Mouse (Mus musculus) limb, embryonic 12.5 days (tissue): ENCODE results near the gene B3gntl1. TPM values are rescaled to one million over a fixed set of nuclear protein-coding genes. Genes with fewer than 3 reads are reported as not detected.

ENCODE experiments used
- ATAC-seq: fragments of 200-750 bp; cut with Nextera tagmentation; 2 replicates; pipeline ENCODE4 v1.8.0; 2017; ENCODE audit warnings: low read depth, moderate TSS enrichment; ENCODE audit not compliant: insufficient number of reproducible peaks, insufficient read depth, low FRiP score, low TSS enrichment
- H3K27ac ChIP-seq: fragments of 300-500 bp; sonication (generic); 2 replicates; pipeline ENCODE4 v1.5.1; 2016; ENCODE audit warnings: mild to moderate bottlenecking, moderate library complexity
- H3K27me3 ChIP-seq: fragments of 300-500 bp; sonication (generic); 2 replicates; pipeline ENCODE4 v1.6.1; 2016; ENCODE audit warnings: mild to moderate bottlenecking, moderate library complexity
- H3K36me3 ChIP-seq: fragments of 300-500 bp; sonication (generic); 2 replicates; pipeline ENCODE4 v1.6.1; 2016; ENCODE audit warnings: mild to moderate bottlenecking, moderate library complexity
- H3K4me1 ChIP-seq: fragments of 300-500 bp; sonication (generic); replicated peaks from 2 replicates; pipeline ENCODE4 v1.6.1; 2016
- H3K4me2 ChIP-seq: fragments of 300-500 bp; sonication (generic); 2 replicates; pipeline ENCODE4 v1.6.1; 2016; ENCODE audit warnings: mild to moderate bottlenecking, moderate library complexity
- H3K4me3 ChIP-seq: fragments of 300-500 bp; sonication (generic); replicated peaks from 2 replicates; pipeline ENCODE4 v1.5.1; 2016; ENCODE audit warnings: mild to moderate bottlenecking
- H3K9ac ChIP-seq: fragments of 300-500 bp; sonication (generic); replicated peaks from 2 replicates; pipeline ENCODE4 v1.6.1; 2016; ENCODE audit warnings: mild to moderate bottlenecking, moderate library complexity
- H3K9me3 ChIP-seq: fragments of 300-500 bp; sonication (generic); 2 replicates; pipeline ENCODE4 v1.6.1; 2016; ENCODE audit warnings: mild to moderate bottlenecking, moderate library complexity
- WGBS: fragments of 180-500 bp; shearing (Covaris S2); methylation state at CpG from one replicate; pipeline ENCODE4 v1.1.7; 2016; 5-methylcytosine and 5-hydroxymethylcytosine counted together
- polyA plus RNA-seq: library from polyadenylated mRNA; unstranded; fragments of >200 nt; fragmentation: Nextera tagmentation; extraction: Ambion mirVana; gene quantifications from 2 replicates; pipeline ENCODE4 v1.2.1, GENCODE M21; 2016

Gene B3gntl1
- polyA plus RNA-seq, 1 experiment from 2014 or later, result 8.2 TPM

DNA sequence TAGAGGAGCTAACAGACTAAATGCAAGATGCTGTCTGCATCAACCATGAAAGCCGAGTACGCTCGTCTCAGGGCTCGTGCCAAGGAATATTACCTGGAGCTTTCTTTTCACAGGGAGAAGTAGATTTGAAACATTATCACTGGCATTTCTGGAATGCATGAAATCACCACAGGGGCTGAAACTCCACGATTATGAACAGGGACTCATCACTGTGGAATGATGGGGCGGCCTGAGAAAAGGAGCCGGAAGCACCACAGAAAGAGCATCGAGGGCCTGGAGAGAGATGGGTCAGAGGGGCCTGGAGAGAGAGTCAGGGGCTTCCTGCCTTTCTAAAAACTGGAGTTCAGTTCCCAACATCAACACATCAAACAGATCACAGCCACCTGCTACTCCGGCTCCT lies 25.6 kb downstream of the B3gntl1 start:
- Histone ChIP-seq H3K36me3 (peaks cover 28% of the 10 kb centered on the region; the same call in 1 of the 2 replicates), H3K27me3 (no peaks in the 10 kb centered on the region), H3K4me2 (no peak overlapping the region), H3K27ac (no peak overlapping the region), H3K9ac (no peak overlapping the region), H3K4me3 (no peak overlapping the region), H3K9me3 (no peaks in the 10 kb centered on the region), H3K4me1 (no peaks in the 10 kb centered on the region)
- 70% methylated on average over 9 of the region's 9 CpGs for WGBS
- ATAC-seq, result no peak

DNA sequence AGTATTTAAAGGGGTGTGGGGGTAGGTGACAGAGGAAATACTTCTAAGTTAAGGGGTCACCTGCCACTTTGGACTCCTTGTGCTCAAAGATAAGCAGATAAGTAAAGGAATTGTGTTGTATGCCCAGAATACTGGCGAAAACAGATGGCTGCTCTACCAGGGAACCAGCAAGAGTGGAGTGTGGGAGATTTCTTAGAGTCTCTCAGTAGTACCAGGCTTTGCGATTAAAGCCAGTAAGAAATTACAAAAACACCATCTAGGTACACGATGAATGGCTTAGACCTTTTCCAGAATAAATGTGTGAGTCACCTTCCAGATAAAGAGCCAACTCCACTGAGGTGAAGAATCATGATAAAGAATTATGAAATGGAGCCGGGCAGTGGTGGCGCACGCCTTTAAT lies 27.6 kb downstream of the B3gntl1 start:
- H3K36me3 ChIP-seq, result peaks cover 23% of the 10 kb centered on the region; the same call in 1 of the 2 replicates
- H3K4me1 ChIP-seq, result no peaks in the 10 kb centered on the region
- H3K27ac ChIP-seq, result no peak overlapping the region
- no peak overlapping the region for H3K4me2 ChIP-seq
- H3K9ac ChIP-seq, result no peak overlapping the region
- no peak for ATAC-seq
- WGBS, result 95% methylated on average over 6 of the region's 6 CpGs
- no peaks in the 10 kb centered on the region for H3K27me3 ChIP-seq
- no peaks in the 10 kb centered on the region for H3K9me3 ChIP-seq
- no peak overlapping the region for H3K4me3 ChIP-seq

DNA sequence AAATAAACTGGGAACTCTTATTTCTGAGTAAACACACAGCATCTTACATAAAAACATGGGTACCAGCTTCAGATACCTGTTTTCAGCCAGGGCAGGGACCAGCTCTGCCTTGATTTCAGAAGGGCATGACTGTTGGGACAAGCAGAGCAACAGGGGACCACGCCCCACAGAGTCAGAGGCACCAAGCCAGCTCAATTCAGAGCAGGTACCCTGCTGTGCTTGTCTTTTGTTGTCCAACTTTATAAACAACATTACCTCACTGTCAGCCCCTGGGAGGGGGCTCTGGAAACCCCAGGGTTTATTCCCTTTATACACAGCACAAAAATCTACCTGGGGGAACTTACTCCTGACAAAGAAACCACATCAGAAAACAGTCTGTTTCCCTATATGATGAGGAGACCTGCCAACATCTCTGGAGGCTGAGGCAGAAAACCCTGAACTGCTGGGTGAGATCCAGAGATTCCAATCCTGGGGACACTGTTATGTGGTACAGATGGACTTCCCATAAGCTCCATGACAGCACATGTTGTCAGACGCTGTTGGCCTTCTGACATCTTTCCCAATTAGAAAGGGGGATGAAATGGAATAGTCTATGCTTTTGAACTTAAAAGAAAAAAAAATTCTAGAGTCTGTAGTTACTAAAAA lies 31.3 kb downstream of the B3gntl1 start:
- no peak for ATAC-seq
- no peak overlapping the region for H3K27ac ChIP-seq
- no peak overlapping the region for H3K4me3 ChIP-seq
- no peaks in the 10 kb centered on the region for H3K27me3 ChIP-seq
- H3K4me1 ChIP-seq, result no peaks in the 10 kb centered on the region
- no peak overlapping the region for H3K9ac ChIP-seq
- no peaks in the 10 kb centered on the region for H3K9me3 ChIP-seq
- H3K36me3 ChIP-seq, result peaks cover 42% of the 10 kb centered on the region
- H3K4me2 ChIP-seq, result no peak overlapping the region
- WGBS, result 93% methylated on average over 2 of the region's 2 CpGs

DNA sequence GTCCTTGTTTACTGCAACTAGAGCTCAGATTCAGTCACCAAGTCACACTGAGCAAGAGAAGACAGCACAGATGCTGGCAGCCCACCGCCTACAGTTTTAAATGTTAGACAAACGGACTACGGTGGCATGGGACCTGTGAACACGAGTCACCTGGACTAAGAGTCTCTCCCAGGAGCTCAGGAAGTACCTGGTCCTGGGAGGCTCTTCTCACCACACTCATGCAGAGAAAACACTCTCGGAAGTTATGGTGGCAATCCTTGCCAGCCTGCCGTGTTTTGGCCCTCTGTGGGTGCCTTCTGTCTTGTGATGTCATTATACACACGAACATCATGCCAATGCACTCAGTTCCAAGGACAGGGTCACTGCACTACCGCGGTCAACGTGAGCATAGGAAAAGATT lies 36.3 kb downstream of the B3gntl1 start:
- no peaks in the 10 kb centered on the region for H3K9me3 ChIP-seq
- no peaks in the 10 kb centered on the region for H3K27me3 ChIP-seq
- H3K4me3 ChIP-seq, result no peak overlapping the region
- no peak overlapping the region for H3K27ac ChIP-seq
- WGBS, result 92% methylated on average over 10 of the region's 10 CpGs
- no peaks in the 10 kb centered on the region for H3K4me1 ChIP-seq
- H3K36me3 ChIP-seq, result peaks cover 48% of the 10 kb centered on the region
- H3K4me2 ChIP-seq, result no peak overlapping the region
- no peak for ATAC-seq
- no peak overlapping the region for H3K9ac ChIP-seq

DNA sequence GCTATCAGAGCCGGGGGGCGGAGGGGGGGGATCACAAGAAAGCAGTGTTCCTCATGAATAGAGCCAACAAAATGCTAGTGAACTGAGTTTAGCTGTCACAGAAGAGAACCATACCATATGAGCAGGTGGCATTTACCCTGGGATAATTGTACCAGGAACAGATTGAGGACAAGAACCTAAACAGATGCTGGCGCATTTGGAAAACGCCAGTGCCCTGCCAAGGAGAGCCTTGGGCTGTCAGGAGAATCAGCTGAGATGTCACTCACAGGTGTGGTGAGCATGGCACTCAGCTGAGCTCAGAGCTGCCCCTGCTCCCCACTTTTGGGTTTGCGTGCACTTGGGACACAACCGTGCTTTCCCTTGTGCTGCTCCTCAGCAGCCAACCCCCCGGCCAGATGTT lies 41.5 kb downstream of the B3gntl1 start:
- 97% methylated on average over 7 of the region's 7 CpGs for WGBS
- no peaks in the 10 kb centered on the region for H3K4me1 ChIP-seq
- H3K27me3 ChIP-seq, result no peaks in the 10 kb centered on the region
- H3K4me3 ChIP-seq, result no peak overlapping the region
- H3K27ac ChIP-seq, result no peak overlapping the region
- H3K9ac ChIP-seq, result no peak overlapping the region
- H3K9me3 ChIP-seq, result no peaks in the 10 kb centered on the region
- no peak for ATAC-seq
- peaks cover 36% of the 10 kb centered on the region; the same call in 1 of the 2 replicates for H3K36me3 ChIP-seq
- no peak overlapping the region for H3K4me2 ChIP-seq

DNA sequence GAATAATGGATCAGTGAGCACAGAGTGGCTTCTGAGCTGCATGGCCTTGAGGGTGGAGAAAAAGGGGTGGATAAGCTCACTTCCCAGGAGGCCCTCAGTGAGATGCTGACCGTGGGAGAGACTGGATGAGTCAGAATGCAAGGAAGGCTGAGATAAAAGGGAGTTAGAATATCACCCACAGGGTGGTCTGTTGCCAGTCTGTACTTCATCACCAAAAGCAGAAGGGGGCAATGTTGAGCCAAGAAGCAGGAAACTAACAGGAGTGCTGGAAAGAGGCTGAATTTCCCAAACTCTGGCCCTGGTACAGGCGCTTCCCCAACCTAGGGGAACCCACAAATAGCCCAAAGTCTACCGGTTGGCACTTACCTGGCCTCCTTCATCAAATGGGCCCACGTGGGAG lies 42.5 kb downstream of the B3gntl1 start:
- 88% methylated on average over 4 of the region's 4 CpGs for WGBS
- Histone ChIP-seq H3K27me3 (no peaks in the 10 kb centered on the region), H3K27ac (no peak overlapping the region), H3K4me1 (no peaks in the 10 kb centered on the region), H3K4me3 (no peak overlapping the region), H3K4me2 (no peak overlapping the region), H3K9ac (no peak overlapping the region), H3K36me3 (peaks cover 32% of the 10 kb centered on the region; the same call in 1 of the 2 replicates), H3K9me3 (no peaks in the 10 kb centered on the region)
- no peak for ATAC-seq

DNA sequence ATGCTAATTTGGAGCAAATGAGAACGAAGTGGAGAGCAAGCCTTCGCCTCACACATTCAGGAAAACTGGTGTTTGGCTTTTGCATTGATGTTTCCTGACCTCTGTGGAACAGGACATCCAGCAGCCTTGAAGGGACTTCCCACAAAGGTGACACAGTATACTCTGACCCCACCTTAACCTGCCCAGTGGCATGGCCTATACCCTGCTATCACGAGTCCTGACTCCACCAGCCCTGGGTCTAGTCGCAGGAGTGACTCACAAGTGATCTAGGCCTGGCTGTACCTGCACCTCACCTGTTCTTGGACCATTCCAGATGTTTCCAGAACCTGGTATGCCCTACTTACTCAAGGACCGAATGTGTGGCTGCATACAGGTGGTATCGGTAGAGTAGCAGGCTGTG lies 43.4 kb downstream of the B3gntl1 start:
- Histone ChIP-seq H3K9me3 (no peaks in the 10 kb centered on the region), H3K4me3 (no peak overlapping the region), H3K9ac (no peak overlapping the region), H3K36me3 (peaks cover 32% of the 10 kb centered on the region; the same call in 1 of the 2 replicates), H3K4me2 (no peak overlapping the region), H3K27me3 (no peaks in the 10 kb centered on the region), H3K27ac (no peak overlapping the region), H3K4me1 (no peaks in the 10 kb centered on the region)
- 93% methylated on average over 6 of the region's 6 CpGs for WGBS
- ATAC-seq, result no peak

DNA sequence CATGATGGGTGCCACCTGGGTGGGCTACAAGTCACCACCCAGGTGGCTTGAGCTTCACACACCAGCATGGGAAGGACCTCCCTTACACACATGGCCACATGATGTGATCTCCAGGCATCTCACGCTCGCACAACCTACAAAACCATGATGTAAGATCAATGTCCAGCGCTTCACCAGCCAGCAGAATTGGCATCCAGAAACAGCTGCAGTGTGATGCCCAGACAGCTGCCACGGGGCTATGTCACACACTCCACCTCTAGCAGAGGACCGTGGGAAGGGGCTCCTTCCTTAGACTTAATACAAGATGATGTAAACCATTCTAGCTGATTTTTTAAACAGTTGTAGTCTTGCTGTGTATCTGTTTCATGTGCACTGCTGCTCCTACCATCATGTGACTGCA lies 45.4 kb downstream of the B3gntl1 start:
- H3K9ac ChIP-seq, result no peak overlapping the region
- no peaks in the 10 kb centered on the region for H3K27me3 ChIP-seq
- no peak overlapping the region for H3K4me2 ChIP-seq
- no peaks in the 10 kb centered on the region for H3K4me1 ChIP-seq
- H3K9me3 ChIP-seq, result no peaks in the 10 kb centered on the region
- H3K4me3 ChIP-seq, result no peak overlapping the region
- peaks cover 45% of the 10 kb centered on the region for H3K36me3 ChIP-seq
- WGBS, result 89% methylated on average over 5 of the region's 5 CpGs
- no peak overlapping the region for H3K27ac ChIP-seq
- no peak for ATAC-seq

DNA sequence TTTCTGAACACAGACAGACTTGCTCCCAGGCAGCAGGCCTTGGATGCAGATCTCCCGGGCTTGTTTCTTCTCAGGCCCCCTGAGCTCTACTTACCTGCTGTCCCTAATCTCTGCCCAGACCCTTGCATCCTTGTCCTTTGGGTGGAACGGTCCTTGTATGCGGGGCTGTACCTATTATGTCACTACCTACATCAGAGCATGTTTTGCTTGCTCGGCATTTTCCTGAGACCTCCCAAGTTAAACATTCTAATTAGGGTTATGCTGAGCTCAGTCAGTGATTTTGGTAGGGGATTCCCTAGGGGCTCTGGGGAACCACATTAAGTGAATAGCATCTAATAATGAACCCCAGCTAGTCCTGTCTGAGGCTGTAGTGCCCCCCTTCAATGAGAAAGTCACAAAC lies 47.9 kb downstream of the B3gntl1 start:
- Histone ChIP-seq H3K9me3 (no peaks in the 10 kb centered on the region), H3K36me3 (peaks cover 61% of the 10 kb centered on the region), H3K9ac (no peak overlapping the region), H3K4me1 (no peaks in the 10 kb centered on the region), H3K27me3 (no peaks in the 10 kb centered on the region), H3K4me3 (no peak overlapping the region), H3K27ac (no peak overlapping the region), H3K4me2 (no peak overlapping the region)
- WGBS, result 86% methylated on average over 4 of the region's 4 CpGs
- ATAC-seq, result no peak

DNA sequence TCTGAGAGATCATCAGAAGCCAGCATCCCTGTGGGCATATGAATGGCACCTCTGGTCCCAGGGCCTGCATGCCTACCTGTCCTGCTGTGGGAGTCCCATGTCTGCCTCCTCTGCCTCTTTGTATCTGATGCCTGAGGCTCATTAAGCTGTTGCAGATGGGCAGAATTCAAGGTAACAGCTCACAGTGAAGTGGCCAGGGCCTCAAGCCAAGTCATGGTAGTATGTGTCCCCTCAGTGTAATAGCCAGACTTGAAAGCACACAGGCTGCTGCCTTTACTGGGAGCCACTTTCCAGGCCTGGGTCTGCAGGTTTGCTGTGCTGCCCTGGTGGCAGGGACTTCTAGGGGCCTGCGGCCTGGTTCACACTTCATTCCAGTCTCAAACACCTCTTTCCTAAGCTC lies 55.6 kb downstream of the B3gntl1 start:
- H3K27ac ChIP-seq, result no peak overlapping the region
- no peaks in the 10 kb centered on the region for H3K27me3 ChIP-seq
- no peaks in the 10 kb centered on the region for H3K9me3 ChIP-seq
- H3K4me3 ChIP-seq, result no peak overlapping the region
- H3K4me2 ChIP-seq, result no peak overlapping the region
- no peak for ATAC-seq
- 88% methylated on average over 1 of the region's 1 CpGs for WGBS
- H3K9ac ChIP-seq, result no peak overlapping the region
- H3K4me1 ChIP-seq, result no peaks in the 10 kb centered on the region
- peaks cover 83% of the 10 kb centered on the region for H3K36me3 ChIP-seq

DNA sequence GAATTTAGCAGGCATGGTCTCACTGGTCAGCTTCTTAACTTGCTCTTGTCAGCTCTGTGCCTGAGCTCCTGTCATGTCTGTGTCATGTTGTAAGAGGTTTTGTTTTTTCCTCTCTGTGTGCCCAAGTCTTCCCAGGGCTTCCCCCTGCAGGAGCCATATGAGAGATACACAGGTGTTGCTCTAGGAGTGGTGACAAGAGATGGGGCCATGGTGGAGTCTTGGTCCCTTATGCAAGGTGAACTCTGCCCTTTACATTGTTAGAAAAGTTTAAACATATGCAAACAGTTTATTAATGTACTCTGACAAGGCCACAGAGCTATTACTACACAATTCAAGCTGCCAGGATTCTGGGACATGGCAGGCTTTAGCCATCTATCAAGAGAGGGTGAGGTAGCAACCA lies 56.5 kb downstream of the B3gntl1 start:
- Histone ChIP-seq H3K27ac (no peak overlapping the region), H3K36me3 (peaks cover 77% of the 10 kb centered on the region)
- no peak for ATAC-seq

DNA sequence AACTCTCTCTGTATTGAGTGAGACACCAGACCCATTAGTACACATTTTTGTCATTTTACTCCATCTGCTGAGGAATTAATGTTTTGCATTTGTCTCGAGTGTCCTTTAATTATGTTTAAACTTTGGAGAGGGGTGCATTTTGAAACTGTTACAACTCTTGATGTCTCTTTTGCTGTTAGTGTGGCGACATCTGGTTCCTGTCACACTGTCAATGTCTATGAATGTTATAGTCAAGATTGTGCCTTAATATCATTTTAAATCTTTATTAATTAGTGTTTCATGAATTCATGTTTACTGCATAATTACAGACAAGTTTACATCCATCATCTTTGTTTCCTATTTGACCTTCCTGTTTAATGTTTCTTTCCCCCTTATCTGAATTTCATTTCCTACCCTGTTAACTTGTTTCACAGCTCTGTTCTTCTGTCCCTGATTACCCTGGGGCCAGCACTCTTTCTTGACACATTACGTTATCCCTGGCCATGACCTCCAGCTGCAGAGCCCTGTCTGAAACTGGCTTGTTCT lies 56.9 kb downstream of the B3gntl1 start:
- H3K27ac ChIP-seq, result no peak overlapping the region
- H3K4me3 ChIP-seq, result no peak overlapping the region
- H3K9me3 ChIP-seq, result no peaks in the 10 kb centered on the region
- H3K36me3 ChIP-seq, result peaks cover 76% of the 10 kb centered on the region
- no peak for ATAC-seq
- no peaks in the 10 kb centered on the region for H3K4me1 ChIP-seq
- H3K9ac ChIP-seq, result no peak overlapping the region
- WGBS, result 74% methylated on average over 3 of the region's 3 CpGs
- H3K4me2 ChIP-seq, result no peak overlapping the region
- H3K27me3 ChIP-seq, result no peaks in the 10 kb centered on the region

More for the DNA sequence above, 56.5 kb downstream of the B3gntl1 start:
- Histone ChIP-seq H3K4me1 (no peaks in the 10 kb centered on the region), H3K9me3 (no peaks in the 10 kb centered on the region), H3K4me3 (no peak overlapping the region), H3K27me3 (no peaks in the 10 kb centered on the region), H3K4me2 (no peak overlapping the region), H3K9ac (no peak overlapping the region)
